Mouse (Mus musculus) NIH3T3 (cell line): ENCODE results near the gene Comt.

ENCODE experiments used
- DNase-seq: peaks from one replicate; pipeline ENCODE4 v3.0.0-alpha.2; 2012; ENCODE audit warnings: low read depth

Gene Comt

DNA sequence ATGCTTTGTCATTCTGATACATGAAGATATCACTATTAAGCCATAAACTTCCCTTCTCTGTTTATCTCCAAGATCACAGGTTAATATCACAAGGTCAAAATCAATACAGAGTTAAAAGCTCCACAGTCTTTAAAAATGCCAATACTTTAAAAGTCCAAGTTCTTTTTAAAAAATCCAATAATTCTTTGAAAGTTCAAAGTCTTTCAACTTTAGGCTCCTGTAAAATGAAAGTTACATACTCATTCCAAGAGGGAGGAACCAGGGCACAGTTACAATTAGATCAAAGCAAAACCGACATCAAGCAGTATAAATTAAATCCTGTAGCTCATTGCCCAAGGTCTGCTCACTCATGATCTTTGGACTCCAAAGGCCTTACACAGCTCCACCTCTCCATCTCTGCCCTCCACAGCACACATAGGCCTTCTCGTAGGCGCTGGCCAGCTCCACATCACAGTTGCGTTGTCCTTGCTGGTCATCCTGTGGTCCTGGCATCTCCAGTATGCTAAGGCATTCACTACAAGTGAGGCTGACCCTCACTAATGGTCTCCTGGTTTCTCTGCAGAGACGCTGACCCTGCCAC lies 6.8 kb upstream of the Comt start:
- no peak for DNase-seq

- DNase-seq = no peak
These were observed 4.1 kb upstream of the Comt start for GRCm38 (mm10) chr16:18430641-18431212.

DNA sequence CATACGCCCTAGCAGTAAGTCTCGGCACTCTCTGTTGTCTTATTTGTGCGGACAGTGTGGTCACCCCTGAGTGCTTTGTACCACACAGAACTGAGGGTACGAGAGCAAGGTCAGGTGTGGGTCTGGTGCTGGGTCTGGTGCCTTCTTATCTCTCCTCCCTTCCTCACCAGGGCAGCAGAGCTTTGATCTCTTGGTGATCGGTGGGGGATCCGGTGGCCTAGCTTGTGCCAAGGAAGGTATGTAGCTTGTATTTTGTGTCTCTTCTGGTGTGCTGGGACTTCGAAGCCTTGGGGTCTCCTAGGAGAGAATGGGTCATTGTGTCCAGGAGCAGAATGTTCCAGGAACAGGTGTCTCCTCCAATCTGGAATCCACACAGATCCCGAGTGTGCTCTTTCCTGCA lies 3.0 kb upstream of the Comt start:
- no peak for DNase-seq

DNA sequence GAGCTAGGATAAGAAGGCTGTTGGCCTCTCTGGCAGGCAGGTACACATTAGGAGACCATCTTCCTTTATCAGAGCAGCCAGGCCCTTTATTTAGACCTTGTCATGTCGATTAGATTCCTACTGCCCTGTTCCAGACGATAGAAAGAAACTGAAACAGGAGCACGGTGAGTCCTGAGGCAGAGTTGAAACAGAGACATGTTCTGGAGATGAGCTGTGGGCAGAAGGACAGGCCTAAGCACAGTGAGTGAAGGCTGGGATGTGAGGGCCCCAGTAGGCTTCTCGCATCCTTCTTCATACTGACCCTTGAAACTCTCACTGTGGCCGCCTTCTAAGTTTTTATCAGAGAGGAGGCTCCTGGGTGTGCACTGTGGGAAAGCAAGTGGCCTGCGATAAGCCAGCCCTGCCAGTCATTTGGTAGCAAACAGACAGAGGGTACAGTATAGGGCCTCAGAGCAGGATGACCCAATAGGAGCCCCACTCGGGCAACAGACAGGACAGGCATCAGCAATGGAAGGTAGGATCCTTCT lies 1.9 kb upstream of the Comt start:
- DNase-seq = no peak

DNA sequence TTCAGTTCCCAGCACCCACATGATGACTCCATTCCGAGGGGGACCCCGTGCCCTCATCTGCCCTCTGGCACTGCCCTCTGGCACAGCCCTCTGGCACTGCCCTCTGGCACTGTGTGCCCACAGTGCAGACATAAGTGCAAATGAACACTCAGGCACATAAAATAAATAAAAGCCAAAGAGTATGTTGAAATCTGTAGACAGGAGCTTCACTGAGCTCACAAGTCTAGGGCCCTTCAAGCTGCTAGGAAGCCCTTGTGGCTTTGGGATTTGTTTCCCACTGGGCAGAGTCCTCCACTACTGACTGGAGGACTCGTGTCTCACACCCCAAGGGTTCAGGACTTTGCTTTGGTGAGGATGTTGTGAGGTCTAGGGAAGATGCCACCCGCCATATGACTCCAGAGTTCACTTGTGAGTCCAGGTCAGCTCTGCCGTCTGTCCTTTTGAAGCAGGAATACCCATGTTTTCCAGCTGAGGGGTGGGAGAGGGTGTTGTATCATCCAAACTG lies 1.4 kb upstream of the Comt start:
- no peak for DNase-seq

DNA sequence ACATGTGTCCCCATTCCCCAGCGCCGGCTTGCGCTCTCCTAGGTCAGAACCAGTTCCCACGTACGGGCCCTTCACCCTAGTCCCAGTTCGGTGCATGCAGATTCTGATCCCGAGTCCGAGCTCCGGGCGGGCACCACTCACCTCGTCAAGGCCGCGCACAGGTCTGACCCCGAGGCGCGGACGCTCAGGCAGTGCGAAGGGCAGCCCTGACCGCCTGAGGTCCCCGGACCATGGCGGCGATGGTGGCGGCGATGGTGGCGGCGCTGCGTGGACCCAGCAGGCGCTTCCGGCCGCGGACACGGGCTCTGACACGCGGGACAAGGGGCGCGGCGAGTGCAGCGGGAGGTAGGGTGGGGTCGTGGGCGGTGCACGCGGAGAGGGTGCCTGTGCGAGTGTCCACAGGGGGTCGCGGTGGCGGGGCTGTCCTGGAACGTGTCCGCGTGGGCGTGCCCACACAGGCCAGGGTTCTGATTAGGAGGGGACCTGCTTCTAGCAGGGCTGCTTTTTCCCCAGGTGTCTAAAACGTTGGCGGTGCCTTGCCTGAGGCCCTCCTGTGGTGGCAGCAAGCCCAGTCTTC lies 349 bp downstream of the Comt start, which contains the start of gene Txnrd2:
Gene Txnrd2 (plus strand): TSS at position 170 of the 577 bp plus-strand sequence.
- DNase-seq = peak; percentile 82

DNA sequence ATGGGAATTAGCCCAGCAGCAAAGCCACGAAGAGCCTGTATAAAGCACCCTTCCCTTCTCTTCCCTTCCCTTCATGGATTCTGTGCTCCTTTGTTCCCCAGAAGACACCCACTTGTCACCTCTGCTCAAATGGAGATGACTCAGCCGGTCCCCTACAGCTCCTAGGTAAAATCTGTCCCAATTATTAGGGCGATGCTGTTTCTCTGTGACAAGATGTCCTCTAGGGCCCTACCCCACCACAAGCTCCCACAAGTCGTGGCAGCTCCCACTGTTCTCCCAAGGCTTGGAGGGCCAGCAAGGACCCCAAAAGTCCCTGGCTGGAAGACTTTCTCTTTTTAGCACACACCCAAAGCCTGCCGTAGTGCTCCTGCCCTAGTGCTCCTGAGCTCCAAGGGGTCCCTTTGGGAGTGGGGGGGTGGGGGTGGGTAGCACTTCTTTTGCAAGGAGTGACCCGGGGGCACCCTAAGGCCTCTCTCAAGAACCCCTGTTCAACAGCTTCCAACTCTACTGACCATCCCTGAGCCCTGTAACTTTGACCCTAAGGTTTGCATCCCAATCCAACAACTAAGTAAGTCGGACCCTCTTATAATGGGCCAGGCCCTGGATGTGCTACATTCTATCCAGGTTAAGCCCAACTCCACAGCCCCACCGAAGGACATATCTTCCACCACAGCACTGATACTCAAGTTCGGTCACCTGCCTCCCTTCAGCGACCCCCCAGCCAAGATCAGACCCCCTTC lies 1.0 kb downstream of the Comt start:
- peak; percentile 33 for DNase-seq

DNA sequence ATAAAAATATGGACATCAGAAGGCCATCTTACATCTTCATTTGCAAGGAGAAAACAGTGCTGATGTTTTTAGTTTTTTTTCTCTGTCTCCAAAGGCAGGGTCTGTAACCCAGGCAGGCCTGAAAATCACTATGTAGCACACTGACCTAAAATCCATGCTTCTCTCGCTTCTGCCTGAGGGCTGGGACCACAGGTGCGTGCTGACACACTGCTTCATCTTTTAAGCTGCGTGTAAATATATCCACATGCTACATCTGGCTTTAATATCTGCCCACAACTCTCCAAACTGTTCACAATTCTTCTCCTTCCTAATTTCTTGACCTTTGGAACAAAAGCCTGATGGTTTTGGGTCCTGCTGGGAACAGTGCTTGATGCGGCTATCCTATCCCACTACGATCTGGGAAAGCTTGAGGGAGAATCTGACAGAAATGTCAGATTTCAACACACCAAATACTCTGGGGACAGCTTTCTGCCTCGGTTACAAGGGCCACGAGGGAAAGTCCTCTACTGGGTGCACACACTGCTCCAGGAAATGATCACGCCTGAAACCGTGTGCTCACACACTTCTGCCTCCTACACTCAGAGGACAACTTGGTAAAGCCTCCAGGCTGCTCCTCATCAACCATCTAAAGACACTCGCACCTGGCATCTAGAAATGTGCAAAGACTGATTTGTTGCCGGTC lies 2.1 kb downstream of the Comt start:
- DNase-seq = peak; percentile 37

DNA sequence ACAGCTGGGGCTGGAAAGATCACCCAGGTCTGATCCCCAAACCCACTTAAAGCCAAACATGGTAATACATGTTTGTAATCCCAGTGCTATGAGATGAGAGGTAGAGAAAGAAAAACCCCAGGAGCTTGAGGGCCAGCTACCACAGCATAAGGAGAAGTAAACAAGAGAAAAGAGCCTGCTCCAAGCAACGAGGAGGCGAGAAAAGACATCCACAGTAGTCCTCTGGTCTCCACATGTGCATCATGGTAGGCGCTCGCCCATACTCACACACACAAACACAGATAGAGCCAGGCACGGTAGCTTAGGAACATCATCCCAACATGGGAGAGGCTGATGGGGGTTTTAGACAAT lies 2.8 kb downstream of the Comt start:
- no peak for DNase-seq

- no peak for DNase-seq
These were observed 3.3 kb downstream of the Comt start for GRCm38 (mm10) chr16:18423203-18423914.

DNA sequence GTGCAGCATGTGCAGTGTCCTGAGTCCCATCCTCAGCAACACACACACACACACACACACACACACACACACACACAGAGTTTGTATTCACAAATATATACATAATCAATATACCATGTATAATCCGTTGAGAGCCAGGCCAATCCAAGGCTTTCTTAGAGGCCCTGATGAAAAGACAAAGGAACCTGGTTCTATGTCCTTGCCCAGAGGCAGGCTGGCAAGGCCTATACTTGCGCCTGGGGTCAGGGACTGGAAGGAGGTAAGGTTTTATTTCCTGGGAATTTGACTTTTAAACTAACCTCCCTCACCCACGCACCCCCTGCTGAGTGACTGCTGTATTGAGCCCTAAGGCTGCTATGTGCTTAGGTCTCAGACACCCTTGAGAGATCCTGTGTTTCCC lies 6.1 kb downstream of the Comt start:
- DNase-seq = no peak

GRCm38 (mm10) chr16:18419603-18420026 lies 7.0 kb downstream of the Comt start:
- DNase-seq = no peak

- no peak for DNase-seq
These were observed 7.7 kb downstream of the Comt start for GRCm38 (mm10) chr16:18418756-18419602.

DNA sequence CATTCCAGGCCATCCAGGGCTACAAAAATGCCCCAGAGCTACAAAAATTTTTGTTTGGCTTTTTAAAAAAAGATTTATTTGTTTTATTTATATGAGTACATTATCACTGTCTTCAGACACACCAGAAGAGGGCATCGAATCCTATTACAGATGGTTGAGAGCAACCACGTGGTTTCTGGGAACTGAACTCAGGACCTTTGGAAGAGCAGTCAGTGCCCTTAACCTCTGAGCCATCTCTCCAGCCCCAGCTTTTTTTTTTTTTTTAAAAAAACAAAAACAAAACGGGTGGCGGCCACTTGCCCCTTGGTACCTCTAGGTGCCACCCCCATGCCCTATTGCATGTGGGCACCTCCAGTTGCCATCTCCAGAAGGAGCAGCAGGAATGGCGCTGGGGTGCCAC lies 9.2 kb downstream of the Comt start:
- DNase-seq = no peak

GRCm38 (mm10) chr16:18416837-18417236 lies 9.8 kb downstream of the Comt start:
- no peak for DNase-seq

- peak; percentile 96 for DNase-seq
These were observed 10.4 kb downstream of the Comt start for GRCm38 (mm10) chr16:18416094-18416761.

GRCm38 (mm10) chr16:18413032-18413816 lies 13.4 kb downstream of the Comt start:
- DNase-seq = no peak

GRCm38 (mm10) chr16:18411802-18412476 lies 14.7 kb downstream of the Comt start:
- DNase-seq = peak; percentile 52
